Mouse (Mus musculus): Measurements from ENCODE around the gene Top2a.

GRCm38 (mm10) chr11:98962421-98963095 lies 61.4 kb downstream of the Top2a start:
- TF ChIP-seq POLR2A (IDR thresholded peaks at IDR 0.05; ENCODE audit: low read depth, low read length), result no peak
- no peak for TF ChIP-seq CTCF (IDR thresholded peaks at IDR 0.05; ENCODE audit: borderline replicate concordance, insufficient read depth, low read length)
